Mouse (Mus musculus) kidney, adult 18-20 months (tissue): ENCODE measurements around the gene Catsperz.
"Not testable (repeated sequence)": the region's sequence is repeated elsewhere in the genome, so short reads cannot be mapped to it uniquely, and the experiment has no call there.

Experiments
- DNase-seq: peaks from one replicate; pipeline ENCODE4 v3.0.0; 2021

The Catsperz gene

DNA sequence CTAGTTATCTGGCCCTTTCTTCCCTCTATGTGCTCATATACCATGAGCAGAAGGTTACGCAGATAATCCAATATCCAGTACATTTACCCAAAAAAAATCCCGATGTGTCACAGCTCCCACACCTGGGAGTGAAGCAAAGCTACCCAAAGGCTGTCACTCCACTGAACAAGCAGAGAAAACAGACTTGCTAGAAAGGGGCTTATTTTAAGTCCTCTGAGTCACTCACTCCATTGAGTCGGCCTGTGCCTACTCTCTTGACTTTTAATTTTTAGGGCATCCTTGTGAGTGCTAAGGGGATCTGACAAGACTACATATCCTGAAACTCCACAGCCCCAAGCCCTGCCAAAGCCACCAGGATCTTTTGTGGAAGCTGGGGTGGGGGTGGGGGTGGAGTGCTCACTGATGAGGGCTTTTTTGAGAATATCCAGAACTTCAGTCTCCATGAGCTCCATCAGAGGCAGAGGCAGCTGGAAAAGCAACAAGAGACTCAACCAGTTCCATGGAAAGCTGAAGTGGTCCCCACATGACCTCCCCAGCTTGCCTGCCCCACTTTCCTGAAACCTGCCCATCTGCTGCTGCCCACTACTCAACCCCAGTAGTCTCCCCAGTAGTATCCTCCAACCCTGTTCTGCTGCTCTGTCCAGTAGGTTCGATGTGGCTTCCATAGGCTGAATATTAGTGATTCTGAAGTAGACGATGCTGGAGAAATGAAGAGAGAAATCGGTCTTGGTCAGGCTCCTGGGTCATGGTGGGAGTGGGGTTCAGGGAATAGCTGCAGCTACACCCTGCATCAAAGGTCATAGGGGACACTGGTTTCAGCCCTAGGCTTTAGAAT lies 2.1 kb downstream of the Catsperz start:
- no peak for DNase-seq

DNA sequence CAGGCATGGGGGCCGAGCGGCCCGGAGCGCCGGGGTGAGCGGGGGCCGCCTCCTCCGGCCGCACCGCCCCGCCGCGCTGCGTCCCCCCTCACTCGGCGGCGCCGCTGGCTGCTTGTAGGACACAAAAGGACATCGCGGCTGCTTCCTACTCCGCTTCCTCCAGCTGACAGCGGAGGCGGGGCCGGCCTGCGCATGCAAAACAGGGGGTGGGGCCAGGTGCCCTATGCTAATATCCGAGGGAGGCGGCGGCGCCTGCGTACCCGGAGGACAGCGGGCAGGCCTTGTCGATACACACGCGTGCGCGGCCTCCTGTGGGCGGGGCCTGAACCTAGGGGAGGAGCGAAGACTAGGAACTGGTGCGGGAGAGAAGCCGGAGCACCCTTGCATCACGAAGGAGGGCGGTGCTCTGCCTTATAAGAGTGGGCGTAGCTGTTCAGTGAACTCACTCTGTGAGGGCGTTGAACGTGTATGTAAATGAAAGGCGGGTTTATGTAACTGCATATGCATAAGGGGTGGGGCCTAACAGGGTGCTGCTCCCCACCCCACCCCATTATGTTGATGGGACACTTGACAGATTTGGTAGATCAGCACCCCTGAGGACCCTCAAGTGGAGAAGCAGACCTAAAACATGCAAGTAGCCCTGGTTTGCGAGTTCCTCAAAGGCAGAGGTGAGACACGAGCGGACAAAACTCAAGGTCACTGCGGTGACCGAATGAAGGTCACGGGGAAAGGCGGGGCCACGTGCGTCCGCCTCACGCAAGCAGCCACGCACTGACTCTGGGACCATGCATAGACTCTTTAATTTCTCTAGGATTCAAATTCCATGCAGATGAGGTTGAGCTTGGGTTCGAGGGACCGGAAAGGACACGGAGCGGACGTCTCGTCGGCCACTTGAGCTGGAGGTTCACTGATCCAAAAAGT lies 3.3 kb downstream of the Catsperz start, which contains the start of gene Esrra:
Gene Esrra, minus strand, starts transcription at position 167 of the 921 bp plus-strand sequence.
- DNase-seq: peak; percentile 100

DNA sequence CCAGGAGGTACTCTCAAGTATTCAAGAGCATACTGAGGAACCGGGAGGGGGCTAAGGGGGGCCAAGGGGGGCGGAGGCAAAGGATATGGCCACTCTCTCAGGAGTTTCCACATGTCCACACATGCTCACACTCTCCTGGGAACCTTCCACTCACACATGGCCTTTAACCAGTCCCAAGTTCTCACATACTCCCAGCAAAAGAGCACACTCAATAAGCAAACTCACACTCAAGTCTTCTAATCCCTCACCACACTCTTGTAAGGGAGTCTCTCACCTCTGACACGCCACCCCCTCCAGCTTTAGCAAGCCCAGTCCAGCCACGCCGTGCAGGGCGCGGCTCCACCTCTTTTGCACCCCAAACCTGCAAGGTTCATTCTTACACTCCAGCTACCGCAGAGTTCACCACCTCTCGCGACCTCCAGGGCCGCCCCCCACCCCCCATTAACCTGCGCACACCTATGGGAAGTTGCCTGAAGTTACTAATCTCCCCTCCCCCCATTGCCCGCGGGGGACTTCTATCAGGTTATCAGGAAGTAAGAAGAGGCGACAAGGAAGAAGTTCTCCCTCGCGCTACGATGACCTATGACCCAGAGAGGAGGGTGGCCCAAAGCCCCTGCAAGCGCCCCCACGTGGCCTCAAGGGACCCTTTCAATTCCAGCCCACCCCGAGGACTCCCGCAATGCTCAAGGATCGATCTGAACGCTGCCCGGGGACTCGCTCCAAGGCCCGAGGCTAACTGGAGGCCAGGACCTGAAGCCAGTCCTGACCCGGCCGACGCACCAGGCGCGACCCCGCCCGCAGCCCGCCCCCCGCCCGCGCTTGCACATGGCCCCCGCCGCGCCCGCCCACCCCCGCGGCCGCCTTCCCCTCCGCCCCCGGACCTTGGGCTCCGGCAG lies 4.2 kb downstream of the Catsperz start:
- DNase-seq: no peak

DNA sequence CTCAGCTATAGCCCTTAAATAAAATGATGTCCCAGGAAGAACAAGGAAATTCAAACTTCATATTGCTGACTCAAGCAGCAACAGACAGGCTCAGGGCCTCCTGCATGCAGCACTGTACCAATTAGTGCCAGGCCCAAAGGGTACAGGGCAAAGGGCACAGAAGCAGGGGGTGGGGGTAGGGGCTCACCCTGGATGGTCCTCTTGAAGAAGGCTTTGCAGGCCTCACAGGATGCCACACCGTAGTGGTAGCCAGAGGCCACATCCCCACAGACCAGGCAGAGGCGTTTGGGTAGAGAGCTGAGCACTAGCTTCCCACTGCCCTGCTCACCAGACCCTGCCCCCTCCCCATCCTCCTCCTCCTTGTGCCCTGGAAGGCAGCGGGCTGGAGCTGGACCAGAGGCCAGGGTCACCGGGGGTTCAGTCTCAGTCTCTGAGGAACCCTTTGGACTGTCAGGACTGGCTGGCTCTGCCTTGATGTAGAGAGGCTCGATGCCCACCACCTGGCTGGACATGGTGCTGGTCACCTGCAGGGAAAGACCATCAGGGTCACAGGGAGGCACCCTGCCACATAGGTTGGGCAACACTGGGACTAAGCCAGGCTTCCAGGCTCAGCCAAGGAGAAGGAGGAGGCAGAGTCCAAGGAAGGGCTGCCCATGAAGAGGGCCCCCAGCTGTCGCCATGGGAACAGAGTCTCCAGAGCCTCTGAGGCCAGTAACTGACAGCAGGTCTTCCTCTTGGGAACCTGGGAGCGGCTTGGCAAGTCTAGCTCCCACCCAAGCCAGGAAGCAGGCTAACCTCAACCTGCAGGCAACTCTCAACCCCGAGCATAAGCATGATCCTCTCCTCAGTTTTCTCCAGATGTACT lies 5.1 kb downstream of the Catsperz start:
- peak; percentile 75 for DNase-seq

DNA sequence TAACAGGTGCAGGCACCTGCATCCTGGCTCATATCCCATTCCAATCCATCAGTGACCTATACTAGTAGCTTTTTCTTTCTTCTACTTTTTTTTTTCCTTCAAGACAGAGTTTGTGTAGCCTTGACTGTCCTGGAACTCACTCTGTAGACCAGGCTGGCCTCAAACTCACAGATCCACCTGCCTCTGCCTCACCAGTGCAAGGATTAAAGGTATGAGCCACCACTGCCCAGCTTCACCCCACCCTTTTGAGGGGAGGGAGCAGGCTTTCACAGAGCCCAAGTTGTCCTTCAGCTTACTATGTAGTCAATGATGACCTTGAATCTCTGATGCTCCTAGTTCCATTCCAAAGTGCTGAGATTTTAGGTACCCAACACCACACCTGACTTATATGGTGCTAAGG lies 5.7 kb downstream of the Catsperz start:
- no peak for DNase-seq

DNA sequence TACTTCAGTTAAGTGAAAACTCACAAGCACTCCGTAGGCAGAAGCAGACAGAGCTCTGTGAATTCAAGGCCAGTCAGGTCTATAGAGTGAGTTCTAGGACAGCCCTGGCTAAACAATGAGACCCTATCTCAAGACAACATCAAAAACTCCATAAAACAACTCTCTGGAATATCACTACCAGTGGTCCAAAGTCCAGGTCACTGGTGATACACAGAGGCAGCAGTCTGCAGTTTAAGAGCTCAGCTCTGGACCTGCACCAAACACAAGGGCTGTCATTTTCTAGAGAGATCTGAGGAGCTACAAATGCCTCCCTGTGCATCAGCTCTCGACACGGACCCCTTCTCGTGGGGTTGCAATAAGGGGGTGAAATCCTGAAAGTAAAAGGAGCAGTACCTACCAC lies 6.9 kb downstream of the Catsperz start:
- no peak for DNase-seq

DNA sequence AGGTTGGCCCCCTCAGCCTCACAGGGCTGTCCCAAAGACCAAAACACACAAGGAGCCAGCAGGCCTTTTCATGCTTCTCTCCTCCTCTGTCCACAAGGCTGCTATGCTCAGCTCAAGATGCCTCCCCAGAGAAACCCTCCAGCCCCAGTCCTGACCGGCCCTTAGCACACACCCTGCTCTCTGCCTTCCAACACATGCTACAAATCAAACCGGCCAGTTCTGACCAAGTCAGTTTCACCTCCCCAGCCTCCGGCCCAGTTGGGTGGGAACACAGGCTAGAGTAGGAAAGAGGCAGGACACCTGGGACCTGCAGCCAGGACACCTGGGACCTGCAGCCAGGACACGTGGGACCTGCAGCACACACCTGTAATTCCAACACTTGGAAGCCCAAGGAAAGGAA lies 8.7 kb downstream of the Catsperz start:
- DNase-seq: no peak

DNA sequence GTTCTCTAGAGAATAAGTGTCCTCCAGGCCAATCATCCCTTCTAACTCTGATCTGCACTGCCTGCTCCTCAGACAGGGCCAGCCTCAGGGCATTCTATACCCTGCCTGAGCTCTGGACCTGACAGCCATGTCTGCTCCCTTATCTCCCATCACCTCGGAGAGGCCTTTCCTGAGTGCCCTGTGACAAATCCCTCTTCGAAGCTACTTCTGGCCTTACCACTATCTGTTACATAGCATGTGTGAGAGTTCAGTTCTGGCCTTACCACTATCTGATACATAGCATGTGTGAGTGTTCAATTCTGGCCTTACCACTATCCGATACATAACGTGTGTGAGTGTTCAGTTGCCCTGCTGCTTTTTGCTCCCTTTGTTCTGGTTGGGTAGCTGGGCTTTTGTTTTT lies 9.9 kb downstream of the Catsperz start:
- DNase-seq: no peak

DNA sequence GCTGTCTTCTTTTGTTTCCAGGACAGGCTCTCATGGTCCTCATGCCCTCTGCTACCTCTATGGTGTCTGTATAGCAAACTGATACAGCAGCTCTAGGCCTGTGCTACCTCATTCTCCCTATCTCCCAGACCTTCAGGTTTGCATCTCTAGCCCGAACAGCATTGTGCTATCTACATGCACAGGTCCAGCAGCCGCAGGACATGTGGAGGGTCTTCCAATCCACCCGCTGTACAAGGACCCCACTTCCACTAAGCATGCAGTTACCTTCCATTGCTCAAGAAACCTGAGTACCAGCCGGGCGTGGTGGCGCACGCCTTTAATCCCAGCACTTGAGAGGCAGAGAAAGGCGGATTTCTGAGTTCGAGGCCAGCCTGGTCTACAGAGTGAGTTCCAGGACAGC lies 10.6 kb downstream of the Catsperz start:
- DNase-seq: no peak

DNA sequence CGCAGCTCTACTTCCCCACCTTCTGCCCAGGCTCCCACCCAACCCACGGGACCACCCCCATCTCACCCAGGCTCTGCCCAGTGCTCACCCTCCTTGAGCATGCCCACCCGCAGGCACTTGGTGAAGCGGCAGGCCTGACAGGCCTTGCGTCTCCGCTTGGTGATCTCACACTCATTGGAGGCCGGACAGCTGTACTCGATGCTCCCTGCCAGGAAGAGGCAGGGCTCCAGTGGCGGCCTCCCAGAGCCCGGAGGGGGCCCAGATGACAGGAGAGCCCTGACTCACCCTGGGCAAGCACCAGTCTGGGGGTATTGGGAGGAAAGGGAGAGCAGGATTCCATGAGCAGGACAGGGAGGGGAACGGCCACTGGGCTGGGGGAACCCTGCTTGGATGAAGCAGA lies 11.2 kb downstream of the Catsperz start:
- DNase-seq: no peak

DNA sequence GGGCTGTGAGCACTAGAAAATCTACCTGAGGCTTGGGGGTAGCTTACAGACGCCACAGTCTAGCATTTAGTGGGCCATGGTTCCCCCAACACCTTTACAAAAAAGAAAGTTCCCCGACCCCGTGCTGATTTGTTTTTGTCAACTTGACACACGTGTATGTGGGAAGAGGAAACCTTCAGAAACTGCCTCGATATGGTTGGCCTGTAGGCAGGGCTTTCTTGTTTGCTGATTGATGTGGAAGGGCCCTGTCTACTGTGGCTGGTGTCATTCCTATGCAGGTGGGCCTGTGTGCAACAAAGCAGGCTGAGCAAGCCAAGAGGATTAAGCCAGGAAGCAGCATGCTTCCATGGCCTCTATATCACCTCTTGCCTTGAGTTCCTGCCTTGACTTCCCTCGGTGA lies 12.1 kb downstream of the Catsperz start:
- no peak for DNase-seq

DNA sequence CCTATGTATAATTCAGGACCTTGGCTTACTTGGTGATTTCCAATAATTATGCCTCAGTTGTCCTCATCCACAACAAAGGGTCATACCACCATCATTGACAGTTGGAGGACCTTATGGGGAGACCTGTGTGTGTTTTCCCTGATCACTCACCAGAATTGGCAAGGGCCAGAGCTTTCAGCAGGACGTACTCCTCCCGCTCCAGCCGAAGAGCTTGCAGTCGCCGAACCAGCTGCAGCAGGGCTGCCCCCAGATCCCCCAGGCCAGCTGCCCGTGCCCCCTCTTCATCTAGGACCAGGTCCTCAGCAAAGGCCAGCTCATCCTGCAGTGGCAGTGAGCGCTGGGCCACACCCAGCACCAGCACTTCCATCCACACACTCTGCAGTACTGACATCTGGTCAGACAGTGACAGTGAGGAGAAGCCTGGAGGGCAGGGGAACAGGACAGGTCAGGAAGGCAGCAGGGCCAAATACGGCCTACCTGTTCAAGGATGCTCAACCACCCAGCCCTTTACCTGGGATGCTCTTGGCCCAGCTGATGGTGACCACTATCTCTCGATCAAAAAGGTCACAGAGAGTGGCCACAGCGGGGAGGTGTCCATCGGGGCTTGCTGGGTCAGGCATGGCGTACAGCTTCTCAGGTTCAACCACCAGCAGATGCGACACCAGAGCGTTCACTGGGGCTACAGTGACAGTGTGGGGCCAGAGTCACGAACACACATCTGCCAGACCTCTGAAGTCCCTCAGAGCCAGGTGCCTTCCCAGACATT lies 12.8 kb downstream of the Catsperz start:
- DNase-seq: no peak

DNA sequence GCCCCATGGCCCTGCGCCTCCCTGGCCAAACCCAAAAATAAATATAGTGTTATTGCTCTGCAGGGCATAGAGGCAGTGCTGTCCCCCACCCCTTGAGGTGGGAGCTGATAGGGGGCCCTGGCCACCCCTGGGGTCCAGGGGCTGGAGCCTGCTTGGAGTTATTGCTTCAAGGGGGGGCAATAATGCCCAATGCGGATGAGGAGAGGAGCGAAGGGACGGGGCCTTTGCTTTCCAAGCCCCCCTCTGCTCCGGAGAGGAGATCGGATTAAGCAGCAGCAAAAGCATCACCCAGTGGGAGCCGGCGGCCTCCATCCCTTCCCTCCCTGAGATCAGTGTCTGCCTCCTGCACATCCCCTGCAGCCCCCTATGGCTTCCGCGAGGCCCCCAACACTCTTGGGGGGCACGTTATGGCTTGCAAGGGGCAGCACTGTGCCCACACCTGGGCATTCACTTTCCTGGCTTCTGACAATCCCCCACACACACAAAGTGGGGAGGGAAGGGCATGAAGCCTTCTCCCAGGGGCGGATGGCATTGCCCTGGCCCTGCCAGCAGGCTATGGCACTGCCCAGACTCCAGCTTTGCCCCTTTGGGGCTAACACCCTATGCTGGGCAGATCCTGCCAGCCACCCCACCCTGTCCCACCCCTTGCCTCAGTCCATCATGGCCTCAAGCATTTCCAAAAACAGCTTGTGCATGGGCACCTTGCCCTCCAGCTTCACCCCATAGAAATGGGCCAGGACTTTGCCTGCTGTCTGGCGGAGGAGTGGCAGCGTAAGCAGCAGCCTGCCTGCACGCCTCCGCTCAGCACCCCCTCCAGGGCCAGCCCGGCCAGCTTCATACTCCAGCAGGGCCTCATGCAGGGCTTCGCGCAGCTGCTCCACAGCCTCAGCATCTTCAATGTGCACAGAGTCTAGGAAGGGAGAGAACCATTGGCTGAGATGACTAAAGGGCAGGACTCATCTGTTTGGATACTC lies 13.8 kb downstream of the Catsperz start:
- no peak for DNase-seq

DNA sequence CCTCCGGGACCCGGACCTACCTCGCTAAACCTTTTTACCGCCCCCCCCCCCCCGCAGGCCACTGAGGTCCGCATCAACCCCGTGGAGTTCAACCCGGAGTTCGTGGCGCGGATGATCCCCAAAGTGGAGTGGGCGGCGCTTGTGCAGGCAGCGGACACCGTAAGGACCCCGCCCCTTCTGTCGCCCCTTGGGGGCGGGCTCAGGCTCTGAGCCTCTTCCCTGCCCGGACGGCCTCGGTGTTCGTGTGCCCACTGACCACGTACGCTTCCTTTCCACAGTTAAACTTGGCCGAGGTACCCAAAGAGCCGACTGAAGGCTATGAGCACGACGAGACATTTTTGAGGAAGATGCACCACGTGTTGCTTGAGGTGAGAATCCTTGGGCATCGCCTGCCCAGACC lies 14.9 kb downstream of the Catsperz start:
- not testable (repeated sequence) for DNase-seq

DNA sequence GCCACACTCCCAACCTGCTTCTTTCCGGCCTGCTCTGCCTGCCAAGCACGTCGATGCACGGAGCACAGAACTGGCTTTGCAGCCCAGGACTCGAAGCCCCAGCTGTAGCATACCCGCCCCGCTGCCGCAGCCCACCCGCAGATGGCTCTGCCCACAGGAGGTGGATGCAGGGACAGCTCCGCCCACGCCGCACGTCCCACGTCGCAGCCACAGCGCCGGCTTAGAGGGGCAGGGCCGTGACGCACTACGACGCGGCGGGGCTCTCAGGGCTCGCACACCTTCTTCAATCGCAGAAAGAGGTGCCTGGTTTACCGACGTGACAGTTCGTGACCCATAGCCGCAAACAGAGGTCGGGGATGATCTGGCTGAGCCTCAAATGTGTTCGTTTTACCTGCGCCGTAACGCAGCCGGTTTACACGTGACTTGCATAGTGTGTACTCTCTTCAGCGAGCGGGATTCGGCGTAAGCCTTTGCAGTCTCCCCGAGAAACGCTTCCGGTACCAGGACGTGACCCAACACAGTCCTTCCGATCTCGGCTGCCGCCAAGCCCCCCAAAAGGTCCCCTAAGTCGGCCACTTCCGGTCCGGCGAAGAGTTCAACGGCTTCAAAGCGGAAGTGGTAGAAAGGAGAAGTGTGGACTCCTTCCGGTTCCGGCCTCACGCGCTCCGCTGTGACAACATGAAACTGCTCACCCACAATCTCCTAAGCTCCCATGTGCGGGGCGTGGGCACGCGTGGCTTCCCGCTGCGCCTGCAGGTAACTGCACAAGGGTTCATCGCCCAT lies 15.5 kb downstream of the Catsperz start, which contains the start of the genes Trmt112 and Prdx5:
Gene Trmt112, plus strand, starts transcription at position 192 of the 783 bp plus-strand sequence.
Gene Prdx5, minus strand, starts transcription at position 600 of the 783 bp plus-strand sequence.
- peak; percentile 91 for DNase-seq

DNA sequence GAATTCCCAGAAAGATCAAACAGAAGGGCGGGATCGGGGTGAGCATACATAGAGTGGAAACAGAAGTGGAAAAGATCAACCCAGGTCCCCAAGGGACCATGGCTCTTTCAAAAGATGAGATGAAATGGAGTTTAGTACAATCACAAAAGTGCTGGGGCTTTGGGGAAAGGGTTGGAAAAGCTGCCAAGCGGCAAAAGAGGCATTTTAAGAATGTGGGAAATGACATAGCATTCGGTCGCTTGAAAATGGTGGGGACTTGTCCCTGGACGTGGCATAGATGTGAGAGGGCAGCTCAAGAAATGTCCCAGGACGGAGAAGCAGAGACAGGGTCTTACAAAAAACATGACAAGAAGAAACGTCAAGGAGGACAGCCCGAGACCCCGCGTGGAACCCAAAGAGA lies 16.2 kb downstream of the Catsperz start:
- DNase-seq: no peak

DNA sequence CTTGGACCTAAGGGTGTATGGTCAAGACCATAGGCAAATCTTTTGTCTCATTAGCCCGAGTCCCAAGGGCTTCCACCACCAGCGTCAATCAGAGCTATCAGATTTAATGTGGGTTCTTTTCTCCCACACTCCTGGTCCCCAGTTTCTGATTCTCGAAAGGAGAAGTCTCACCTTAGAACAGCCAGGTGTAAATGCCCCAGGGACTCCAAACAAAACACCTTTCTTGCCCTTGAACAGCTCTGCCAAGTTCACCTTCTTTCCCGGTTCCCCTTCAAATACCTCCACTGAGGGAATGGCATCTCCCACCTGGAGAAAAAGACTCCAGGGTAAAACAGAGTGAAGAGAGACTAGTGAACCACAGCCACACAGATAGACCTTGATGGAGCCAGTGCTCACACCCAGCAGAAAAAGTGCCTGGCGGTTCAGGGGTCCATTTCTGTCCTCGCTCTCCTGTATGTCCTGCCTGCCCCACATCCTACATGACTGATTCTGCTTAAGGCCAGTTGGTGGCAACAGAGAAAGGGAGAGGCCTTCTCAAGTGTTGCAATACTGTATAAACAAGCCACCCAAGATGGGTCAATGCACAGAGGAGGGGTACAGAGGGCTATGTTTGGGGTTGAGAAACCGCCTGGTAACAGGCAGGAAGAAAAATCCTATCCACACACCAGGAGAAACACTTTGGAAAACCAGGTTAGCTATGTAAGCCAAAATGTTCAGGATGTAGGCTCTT lies 17.2 kb downstream of the Catsperz start:
- DNase-seq: peak; percentile 62

DNA sequence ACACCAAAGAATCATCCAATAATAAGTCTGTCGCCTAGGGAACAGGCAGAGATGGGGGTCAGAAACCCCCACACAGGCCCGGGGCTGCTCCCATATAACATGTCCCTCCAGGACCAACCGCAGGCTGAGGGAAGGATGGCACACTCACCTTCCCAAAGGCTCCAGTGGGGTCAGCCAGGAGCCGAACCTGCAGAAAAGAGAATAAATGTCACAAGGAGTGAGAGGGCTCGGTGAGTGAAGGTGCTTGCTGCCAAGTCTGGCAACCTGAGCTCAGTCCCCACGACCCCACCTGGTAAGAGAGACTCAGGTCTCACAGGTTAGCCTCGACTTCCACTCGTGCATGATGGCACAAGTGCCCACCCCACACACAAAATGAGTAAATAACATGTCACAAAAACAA lies 18.1 kb downstream of the Catsperz start:
- no peak for DNase-seq
